Mouse (Mus musculus) spleen, adult 18-20 months (tissue): ENCODE data around the gene Snn.

ENCODE experiments used
- DNase-seq, 2 experiments: peaks; one replicate each; pipeline ENCODE4 v3.0.0; 2022; ENCODE audit warnings: mixed read lengths in 2 of 2

Gene Snn

GRCm38 (mm10) chr16:11050226-11050625 is 10.5 kb upstream of the Snn start:
- no peak for DNase-seq

DNA sequence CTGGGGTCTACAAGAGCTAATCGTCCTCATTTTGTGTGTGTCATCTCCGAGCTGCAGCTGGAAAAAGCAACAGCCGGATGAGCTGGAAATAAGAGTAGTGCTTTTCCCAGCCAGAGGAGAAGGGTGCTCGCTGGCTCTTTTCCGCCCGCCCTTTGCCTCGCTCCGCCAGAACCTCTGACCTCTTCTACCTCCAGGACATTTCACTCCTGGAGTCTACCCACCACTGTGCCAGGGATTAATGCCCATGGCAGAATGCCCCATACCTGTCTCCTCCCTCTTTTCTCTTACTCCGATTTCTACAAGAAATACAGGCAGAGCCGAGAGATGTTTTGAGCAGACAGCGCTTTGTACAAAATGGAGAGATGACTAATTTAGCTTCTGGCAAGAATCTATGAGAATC is 9.6 kb upstream of the Snn start:
- no peak for DNase-seq

DNA sequence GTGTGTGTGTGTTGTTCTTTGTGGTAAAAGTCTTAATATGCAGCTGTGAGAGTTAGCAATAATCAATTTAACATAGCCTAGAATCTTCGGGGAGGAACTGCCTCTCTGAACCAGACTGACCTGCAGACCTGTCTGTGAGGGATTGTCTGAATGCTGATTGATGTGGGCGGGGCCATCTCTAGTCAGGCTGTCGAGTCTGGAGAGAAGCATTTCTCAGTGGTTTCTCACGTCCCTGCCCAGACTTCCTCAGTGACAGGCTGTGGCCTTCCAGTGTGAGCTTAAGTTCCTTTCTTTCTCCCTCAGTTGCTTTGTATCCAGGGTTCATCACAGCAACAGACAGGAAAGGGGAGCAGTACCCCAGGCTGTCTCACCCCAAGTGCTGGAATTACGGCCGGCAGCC is 6.3 kb upstream of the Snn start:
- DNase-seq, result no peak

DNA sequence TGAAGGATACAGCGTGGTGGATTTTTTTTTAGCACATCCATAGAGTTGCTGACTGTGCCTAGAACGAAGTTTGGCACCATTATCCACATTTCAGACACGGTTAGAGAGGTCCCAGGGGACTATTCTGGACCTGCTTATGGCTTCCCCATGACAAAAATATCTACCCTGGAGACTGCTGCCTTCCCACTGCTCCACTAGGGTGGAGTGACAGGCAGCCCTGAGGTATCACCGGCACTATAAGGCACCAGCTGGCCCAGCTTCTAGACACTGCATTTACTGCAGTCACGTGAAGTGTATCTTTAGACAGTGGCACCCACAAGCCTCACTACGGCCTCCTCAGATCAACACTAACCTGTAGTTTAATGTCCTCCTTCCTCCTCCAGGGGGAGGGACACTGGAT is 5.9 kb upstream of the Snn start:
- no peak for DNase-seq

DNA sequence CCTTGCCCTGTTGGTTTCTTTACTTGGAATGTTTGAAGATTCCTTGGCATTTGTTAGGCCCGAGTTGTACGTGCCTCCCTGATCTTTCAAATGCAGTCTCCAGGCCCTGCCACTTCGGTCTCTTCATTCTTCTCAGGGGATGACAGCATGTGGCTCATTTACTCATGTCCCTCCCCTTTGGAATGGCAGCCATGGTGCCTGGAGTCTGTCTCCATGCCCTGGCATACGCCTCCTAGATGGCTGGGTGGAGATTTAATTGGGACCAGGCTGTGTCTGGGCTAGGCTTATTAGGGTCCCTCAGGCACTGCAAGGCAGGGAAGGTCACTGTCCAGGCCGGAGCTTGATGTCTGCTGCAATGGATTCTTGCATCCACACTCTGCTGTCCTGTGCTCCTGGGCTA is 4.8 kb upstream of the Snn start:
- DNase-seq, result no peak

- DNase-seq, result peak; percentile 44 to 60
Observed at GRCm38 (mm10) chr16:11062794-11063721, 2.3 kb downstream of the Snn start.

DNA sequence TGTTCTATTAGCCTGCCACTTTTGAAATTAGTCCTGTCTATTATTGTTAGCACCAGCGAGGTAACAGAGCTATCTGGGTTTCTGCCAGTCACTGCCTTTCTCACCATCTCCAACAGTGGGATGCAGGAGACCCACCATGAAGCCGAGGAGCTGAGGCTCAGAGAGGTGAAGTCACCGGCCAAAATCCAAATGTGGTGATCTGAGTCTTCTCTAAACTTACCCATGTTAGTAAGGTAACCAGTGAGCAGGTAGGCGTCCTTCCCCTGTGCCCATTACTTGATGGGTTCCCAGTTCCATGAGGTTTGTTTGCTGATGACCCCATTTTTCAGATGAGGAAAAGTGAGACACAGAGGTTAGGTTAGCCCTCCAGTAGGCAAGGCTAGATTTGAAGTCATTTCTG is 3.6 kb downstream of the Snn start:
- DNase-seq, result no peak

DNA sequence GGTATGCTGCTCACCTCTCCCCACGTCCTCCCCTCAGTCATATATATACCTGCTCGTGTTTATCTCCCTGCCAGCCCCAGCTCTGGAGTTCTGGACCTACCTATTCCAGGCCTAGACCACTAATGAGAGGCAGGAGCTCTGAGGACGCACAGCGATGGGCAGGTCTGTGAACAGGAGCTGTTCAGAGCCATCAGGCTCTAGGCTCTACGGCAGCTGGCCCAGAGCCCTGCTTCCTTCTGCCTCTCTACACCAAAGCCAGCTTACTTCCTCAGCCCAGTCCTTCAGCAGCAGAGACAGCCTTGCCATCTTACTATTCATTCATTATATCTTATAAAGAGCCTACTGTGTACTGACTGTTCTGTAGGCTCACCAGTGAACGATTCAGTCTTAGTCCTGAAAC is 4.0 kb downstream of the Snn start:
- DNase-seq, result no peak

- no peak for DNase-seq
Observed at GRCm38 (mm10) chr16:11065431-11065830, 4.7 kb downstream of the Snn start.

DNA sequence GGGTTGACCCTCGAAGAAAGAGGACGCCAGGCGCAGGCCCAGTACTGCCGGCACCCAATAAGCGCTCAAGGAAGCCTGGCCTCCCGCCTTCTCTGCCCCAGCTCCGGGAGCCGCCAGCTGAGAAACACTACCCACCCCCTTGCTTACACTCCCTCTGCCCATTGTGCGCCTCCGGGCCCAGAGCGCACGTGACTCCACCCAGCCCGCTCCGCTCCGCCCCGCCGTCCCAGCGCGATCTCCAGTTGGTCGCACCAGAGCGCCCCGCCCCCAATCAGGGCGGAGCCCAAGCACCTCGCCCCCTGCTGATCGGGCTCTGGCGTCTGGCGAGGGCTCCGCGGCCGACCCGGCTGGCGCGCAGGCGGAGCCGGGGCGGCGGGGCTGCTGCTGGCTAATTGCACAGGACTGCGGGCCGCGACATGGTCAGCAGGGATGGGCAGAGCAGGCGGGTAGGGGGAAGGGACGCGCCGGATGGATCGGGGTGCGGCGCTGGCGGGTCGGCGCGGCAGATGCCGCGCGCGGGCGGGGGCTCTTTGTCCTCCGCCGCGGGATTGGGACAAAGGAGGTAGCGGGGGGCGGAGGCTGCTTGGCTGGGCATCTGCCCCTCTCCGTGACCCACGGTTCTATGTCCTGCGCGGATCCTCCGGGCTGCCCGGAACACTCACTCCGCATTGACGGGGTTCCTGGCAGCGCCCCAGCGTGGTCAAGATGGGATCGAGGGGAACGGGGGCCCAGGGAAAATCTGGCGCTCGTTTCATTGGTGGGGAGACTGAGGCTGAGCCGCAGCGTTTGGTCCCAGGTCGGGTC is 5.5 kb downstream of the Snn start, which contains the start of gene Litaf:
Gene Litaf, minus strand, starts transcription at position 129 of the 804 bp plus-strand sequence.
- DNase-seq, result peak; percentile 97 to 98

- DNase-seq, result peak; percentile 35 to 41
Observed at GRCm38 (mm10) chr16:11066833-11067191, 6.1 kb downstream of the Snn start.

DNA sequence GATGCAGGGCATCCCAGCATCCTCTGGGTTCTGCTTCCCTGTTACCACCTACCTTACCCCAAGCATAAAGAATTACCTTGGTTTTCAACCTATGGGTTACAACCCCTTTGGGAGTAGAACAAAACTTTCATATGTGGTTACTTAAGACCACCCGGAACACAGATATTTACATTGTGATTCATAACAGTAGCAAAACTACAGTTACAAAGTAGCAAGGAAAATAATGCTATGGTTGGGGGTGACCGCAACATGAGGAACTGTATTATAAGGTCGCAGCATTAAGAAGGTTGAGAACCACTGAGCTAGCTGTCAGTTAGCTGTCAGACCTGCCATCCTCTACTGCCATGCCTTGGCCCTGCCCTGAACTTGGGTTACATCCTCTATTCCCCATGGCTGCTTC is 7.9 kb downstream of the Snn start:
- no peak for DNase-seq

DNA sequence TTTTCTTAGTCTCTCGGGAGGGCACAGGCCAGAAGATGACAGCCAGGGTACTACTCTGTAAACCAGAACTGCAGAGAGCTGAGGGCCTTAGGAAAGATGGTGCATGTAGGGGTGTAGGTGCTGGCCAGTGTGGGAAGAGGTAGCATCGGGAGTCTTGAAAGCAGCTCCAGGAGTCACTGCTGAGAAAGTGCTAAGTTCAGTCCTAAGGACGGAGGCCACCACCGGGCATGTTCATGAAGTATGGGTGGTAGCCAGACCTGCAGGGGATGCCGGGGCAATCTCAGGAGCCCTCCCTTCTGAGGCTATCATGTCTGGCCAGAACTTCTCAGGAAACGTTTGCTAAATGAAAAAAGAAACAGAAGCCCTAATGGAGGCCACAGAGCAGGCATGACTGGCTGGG is 8.5 kb downstream of the Snn start:
- DNase-seq, result no peak

DNA sequence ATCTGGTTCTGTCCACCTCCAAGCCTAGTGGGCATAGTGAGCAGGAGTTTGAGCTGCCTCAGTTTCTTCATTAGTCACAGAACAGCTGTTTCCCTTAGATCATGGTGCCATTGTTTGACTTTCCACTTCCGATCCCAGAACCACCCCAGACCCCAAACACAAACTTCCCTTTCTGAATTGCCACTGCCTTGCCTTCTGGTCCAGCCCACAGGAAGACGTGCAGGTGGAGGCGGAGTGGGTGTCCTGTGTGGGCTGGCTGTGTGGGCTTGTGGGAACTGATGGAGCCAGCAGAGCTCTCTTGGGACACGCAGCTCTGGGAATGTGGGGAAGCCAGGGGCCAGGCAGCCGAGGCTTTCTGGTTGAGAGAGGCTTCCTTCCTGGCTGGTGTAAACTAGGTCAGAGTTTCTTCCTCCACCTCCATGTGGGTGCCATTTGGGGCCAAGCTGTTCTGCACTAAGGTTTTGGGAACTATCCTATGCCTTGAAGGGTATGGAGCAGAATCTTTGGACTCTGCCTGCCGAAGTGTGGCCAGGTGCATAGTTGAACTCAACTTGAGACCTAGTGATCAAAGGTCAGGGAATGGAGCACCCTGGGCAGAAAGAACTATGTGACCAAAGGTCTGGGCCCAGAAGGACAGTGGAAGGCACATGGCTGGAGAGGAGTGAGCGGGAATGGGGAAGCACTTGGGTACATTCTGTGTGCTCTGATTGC is 9.1 kb downstream of the Snn start:
- peak; percentile 42 to 55 for DNase-seq

- no peak for DNase-seq
Observed at GRCm38 (mm10) chr16:11071176-11071575, 10.4 kb downstream of the Snn start.

- DNase-seq, result peak; percentile 51 to 59
Observed at GRCm38 (mm10) chr16:11071887-11072286, 11.1 kb downstream of the Snn start.

DNA sequence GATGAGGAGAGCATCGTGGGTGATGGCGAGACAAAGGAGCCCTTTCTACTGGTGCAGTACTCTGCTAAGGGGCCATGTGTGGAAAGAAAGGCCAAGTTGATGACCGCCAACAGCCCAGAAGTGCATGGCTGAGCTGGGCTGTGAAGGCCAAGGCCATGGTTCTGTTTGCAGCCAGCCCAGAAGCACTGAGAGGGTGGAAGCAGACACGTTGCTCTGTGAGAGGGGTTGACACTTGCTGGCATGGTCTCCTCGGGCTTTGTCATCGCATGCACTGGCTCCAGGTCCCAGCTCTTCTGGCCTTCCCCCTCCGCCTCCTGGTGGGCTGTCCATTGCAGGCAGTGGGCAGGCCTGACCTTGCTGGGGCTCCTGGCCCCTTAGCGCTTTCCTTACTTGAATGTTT is 11.7 kb downstream of the Snn start:
- no peak for DNase-seq

DNA sequence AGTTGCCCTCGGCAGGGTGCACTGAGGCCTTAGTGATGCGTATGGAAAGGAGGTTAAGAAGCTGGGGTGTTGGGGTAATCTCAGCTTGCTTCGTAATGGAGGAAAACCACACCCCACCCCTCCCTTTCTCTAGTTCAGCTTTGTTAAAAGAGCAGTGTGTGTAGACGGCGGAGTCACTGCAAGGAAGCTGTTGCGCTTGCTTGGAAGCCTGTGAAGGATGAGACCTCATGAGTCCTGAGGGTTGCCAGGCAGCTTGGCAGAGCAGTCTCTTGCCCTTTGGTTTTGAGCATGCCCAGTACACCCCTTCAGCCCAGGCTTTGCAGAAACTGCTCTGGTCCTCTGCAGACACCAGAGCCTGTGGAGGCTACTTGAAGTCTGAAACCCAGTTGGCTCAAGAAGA is 12.3 kb downstream of the Snn start:
- no peak for DNase-seq

DNA sequence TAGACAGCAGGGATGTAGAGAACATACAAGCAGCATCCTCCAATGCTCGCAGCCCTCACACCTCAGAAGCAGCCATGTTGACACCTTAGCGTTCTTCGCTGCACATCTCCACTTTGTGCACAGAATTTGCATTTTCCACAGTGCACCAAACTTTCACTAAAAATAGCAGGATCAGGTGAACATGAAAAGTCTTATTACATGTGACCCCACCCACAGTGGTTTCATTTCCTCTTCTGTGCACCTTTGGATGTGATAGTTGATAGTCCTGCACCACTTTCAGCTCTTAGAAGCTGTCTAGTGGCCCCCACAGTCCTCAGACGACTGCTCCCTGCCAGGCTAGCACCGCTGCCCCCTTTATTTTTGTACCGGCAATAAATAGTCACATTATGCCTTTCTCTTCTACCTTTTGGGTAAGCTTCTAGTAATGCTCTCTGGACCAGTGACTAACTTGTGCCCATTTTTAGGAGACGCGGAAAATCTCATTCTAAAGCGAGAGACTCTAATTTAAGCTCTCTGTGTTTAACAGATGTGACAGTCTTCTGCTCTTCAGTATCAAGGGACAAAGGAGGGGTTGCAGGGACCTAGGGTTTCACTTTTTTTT is 17.0 kb downstream of the Snn start:
- peak; percentile 61 to 69 for DNase-seq

DNA sequence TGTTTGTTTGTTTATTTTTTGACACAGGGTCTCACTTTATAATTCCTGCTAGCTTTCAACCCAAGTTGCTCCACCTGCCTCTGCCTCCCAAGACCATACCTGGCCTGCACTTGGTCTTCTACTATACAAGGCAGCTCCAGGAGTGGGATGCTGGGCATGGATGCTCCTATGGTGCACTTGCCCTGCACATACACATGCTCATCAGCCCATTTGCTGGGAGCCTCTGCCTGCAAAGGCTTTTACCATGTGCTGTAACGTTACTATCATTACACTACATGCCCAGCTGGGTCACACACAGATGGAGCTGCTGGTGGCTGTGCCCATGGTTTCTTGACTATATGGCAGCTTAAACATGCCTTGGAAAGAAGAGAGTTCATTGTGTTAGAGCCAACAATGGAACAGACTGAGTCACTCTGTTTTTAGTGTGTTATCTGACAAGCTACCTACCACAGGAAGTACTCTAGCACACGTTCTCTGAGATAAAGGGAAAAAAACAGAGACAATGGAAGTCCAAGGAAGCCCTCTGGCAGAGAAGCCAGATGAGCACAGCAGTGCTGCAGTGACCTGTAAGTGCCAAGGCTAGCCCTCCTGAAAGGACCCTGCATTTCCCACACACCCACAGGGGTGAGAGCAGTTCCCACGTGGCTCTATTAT is 17.6 kb downstream of the Snn start:
- DNase-seq, result no peak

DNA sequence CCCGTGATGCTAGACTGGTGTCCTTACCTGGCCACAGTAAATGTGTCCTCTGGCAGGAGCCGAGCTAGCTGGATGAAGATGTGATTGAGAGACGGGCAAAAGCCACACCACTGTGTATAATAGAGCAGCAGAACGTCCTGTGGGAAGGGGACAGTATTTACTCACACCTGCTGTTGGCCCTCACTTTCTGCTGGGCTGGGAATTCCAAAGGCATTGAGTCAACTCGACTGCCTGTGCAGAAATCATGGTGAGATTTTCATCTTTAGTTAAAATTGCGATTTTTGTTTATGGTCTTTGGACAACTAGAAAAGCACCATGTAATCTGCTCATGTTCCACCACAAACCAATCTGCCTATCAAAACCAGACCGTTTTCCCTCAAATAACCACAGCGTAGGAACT is 23.4 kb downstream of the Snn start:
- DNase-seq, result no peak

DNA sequence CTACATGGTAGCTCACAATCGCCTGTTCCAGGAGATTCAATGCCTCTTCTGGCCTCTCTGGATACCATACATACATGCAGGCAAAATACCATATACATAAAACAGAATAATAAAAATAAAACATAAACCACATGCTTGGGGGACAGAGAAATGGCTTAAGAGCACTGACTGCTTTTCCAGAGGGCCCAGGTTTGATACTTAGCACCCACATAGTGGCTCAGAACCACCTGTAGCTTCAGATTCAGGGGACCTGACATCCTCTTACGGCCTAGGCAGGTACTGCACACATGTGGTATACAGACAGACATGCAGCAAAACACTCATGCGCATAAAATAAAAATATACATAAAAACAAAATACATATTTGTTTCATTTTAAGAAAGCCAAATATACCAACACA is 25.6 kb downstream of the Snn start:
- DNase-seq, result no peak
